Mouse (Mus musculus) limb, embryonic 12.5 days (tissue): ENCODE measurements around the gene Iqce. TPM values are rescaled to one million over a fixed set of nuclear protein-coding genes. Genes with fewer than 3 reads are reported as not detected.
A peak's percentile ranks its signal among the peaks of the same experiment; 100 is the strongest.

Source experiments
- ATAC-seq: fragments of 200-750 bp; cut with Nextera tagmentation; 2 replicates; pipeline ENCODE4 v1.8.0; 2017; ENCODE audit warnings: low read depth, moderate TSS enrichment; ENCODE audit not compliant: insufficient number of reproducible peaks, insufficient read depth, low FRiP score, low TSS enrichment
- H3K27ac ChIP-seq: fragments of 300-500 bp; sonication (generic); 2 replicates; pipeline ENCODE4 v1.5.1; 2016; ENCODE audit warnings: mild to moderate bottlenecking, moderate library complexity
- H3K27me3 ChIP-seq: fragments of 300-500 bp; sonication (generic); 2 replicates; pipeline ENCODE4 v1.6.1; 2016; ENCODE audit warnings: mild to moderate bottlenecking, moderate library complexity
- H3K36me3 ChIP-seq: fragments of 300-500 bp; sonication (generic); 2 replicates; pipeline ENCODE4 v1.6.1; 2016; ENCODE audit warnings: mild to moderate bottlenecking, moderate library complexity
- H3K4me1 ChIP-seq: fragments of 300-500 bp; sonication (generic); replicated peaks from 2 replicates; pipeline ENCODE4 v1.6.1; 2016
- H3K4me2 ChIP-seq: fragments of 300-500 bp; sonication (generic); 2 replicates; pipeline ENCODE4 v1.6.1; 2016; ENCODE audit warnings: mild to moderate bottlenecking, moderate library complexity
- H3K4me3 ChIP-seq: fragments of 300-500 bp; sonication (generic); replicated peaks from 2 replicates; pipeline ENCODE4 v1.5.1; 2016; ENCODE audit warnings: mild to moderate bottlenecking
- H3K9ac ChIP-seq: fragments of 300-500 bp; sonication (generic); replicated peaks from 2 replicates; pipeline ENCODE4 v1.6.1; 2016; ENCODE audit warnings: mild to moderate bottlenecking, moderate library complexity
- H3K9me3 ChIP-seq: fragments of 300-500 bp; sonication (generic); 2 replicates; pipeline ENCODE4 v1.6.1; 2016; ENCODE audit warnings: mild to moderate bottlenecking, moderate library complexity
- whole genome bisulfite sequencing: fragments of 180-500 bp; shearing (Covaris S2); methylation state at CpG from one replicate; pipeline ENCODE4 v1.1.7; 2016; 5-methylcytosine and 5-hydroxymethylcytosine counted together
- polyA plus RNA-seq: library from polyadenylated mRNA; unstranded; fragments of >200 nt; fragmentation: Nextera tagmentation; extraction: Ambion mirVana; gene quantifications from 2 replicates; pipeline ENCODE4 v1.2.1, GENCODE M21; 2016

Iqce gene
- polyA plus RNA-seq, 1 experiment from 2014 or later, result 26.0 TPM

- H3K9ac ChIP-seq, result no peak overlapping the region
- peaks cover 38% of the 10 kb centered on the region for H3K27me3 ChIP-seq
- ATAC-seq, result no peak
- peaks cover 8% of the 10 kb centered on the region; the same call in 1 of the 2 replicates for H3K9me3 ChIP-seq
- H3K27ac ChIP-seq, result no peak overlapping the region
- peaks cover 9% of the 10 kb centered on the region for H3K4me1 ChIP-seq
- H3K4me2 ChIP-seq, result no peak overlapping the region
- H3K36me3 ChIP-seq, result no peaks in the 10 kb centered on the region
- H3K4me3 ChIP-seq, result no peak overlapping the region
- WGBS, result 68% methylated on average over 4 of the region's 4 CpGs
Measured at GRCm38 (mm10) chr5:140732195-140732594, 30.0 kb upstream of the Iqce start.

GRCm38 (mm10) chr5:140731040-140731797 is 29.0 kb upstream of the Iqce start:
- Histone ChIP-seq H3K4me2 (no peak overlapping the region), H3K27me3 (peaks cover 28% of the 10 kb centered on the region), H3K9ac (no peak overlapping the region)

GRCm38 (mm10) chr5:140726946-140727740 is 25.0 kb upstream of the Iqce start:
- Histone ChIP-seq H3K4me1 (no peaks in the 10 kb centered on the region), H3K27ac (no peak overlapping the region), H3K4me3 (no peak overlapping the region), H3K9ac (no peak overlapping the region), H3K4me2 (no peak overlapping the region), H3K36me3 (no peaks in the 10 kb centered on the region), H3K9me3 (no peaks in the 10 kb centered on the region), H3K27me3 (no peaks in the 10 kb centered on the region)
- WGBS, result 79% methylated on average over 17 of the region's 17 CpGs
- ATAC-seq, result no peak

More at GRCm38 (mm10) chr5:140731040-140731797, 29.0 kb upstream of the Iqce start:
- Histone ChIP-seq H3K27ac (no peak overlapping the region), H3K36me3 (no peaks in the 10 kb centered on the region), H3K9me3 (peaks cover 4% of the 10 kb centered on the region; the same call in 1 of the 2 replicates), H3K4me1 (peaks cover 9% of the 10 kb centered on the region), H3K4me3 (no peak overlapping the region)
- ATAC-seq, result no peak
- 90% methylated on average over 11 of the region's 11 CpGs for WGBS

GRCm38 (mm10) chr5:140726062-140726839 is 24.1 kb upstream of the Iqce start:
- no peaks in the 10 kb centered on the region for H3K9me3 ChIP-seq
- no peak overlapping the region for H3K9ac ChIP-seq
- no peaks in the 10 kb centered on the region for H3K4me1 ChIP-seq

GRCm38 (mm10) chr5:140723822-140724221 is 21.6 kb upstream of the Iqce start, which contains the start of gene Amz1:
Amz1 (plus strand) TSS chr5:140724127.
- WGBS, result 82% methylated on average over 13 of the region's 13 CpGs
- Histone ChIP-seq H3K9me3 (no peaks in the 10 kb centered on the region), H3K27ac (no peak within 1 kb of the TSS), H3K4me1 (no peaks in the 10 kb centered on the region), H3K9ac (no peak within 1 kb of the TSS), H3K27me3 (no peaks in the 10 kb centered on the region), H3K4me3 (no peak within 1 kb of the TSS), H3K4me2 (no peak within 1 kb of the TSS), H3K36me3 (peaks cover 8% of the 10 kb centered on the region)
- ATAC-seq, result no peak

More at GRCm38 (mm10) chr5:140726062-140726839, 24.1 kb upstream of the Iqce start:
- Histone ChIP-seq H3K27me3 (no peaks in the 10 kb centered on the region), H3K4me3 (no peak overlapping the region), H3K4me2 (no peak overlapping the region), H3K27ac (no peak overlapping the region), H3K36me3 (no peaks in the 10 kb centered on the region)
- WGBS, result 83% methylated on average over 7 of the region's 7 CpGs
- ATAC-seq, result 0 out of 2 replicates have a peak, but pooled peaks have one; percentile 21

GRCm38 (mm10) chr5:140722121-140722520 is 19.9 kb upstream of the Iqce start:
- 85% methylated on average over 3 of the region's 3 CpGs for WGBS
- no peak overlapping the region for H3K4me2 ChIP-seq
- H3K4me1 ChIP-seq, result no peaks in the 10 kb centered on the region
- no peak overlapping the region for H3K9ac ChIP-seq
- no peak overlapping the region for H3K4me3 ChIP-seq
- no peak overlapping the region for H3K27ac ChIP-seq
- H3K27me3 ChIP-seq, result no peaks in the 10 kb centered on the region
- ATAC-seq, result no peak
- peaks cover 25% of the 10 kb centered on the region for H3K36me3 ChIP-seq
- no peaks in the 10 kb centered on the region for H3K9me3 ChIP-seq

- no peaks in the 10 kb centered on the region for H3K27me3 ChIP-seq
- no peak overlapping the region for H3K9ac ChIP-seq
- no peaks in the 10 kb centered on the region for H3K9me3 ChIP-seq
- H3K27ac ChIP-seq, result no peak overlapping the region
- H3K4me2 ChIP-seq, result no peak overlapping the region
- peaks cover 38% of the 10 kb centered on the region for H3K36me3 ChIP-seq
- 86% methylated on average over 7 of the region's 7 CpGs for WGBS
- no peak overlapping the region for H3K4me3 ChIP-seq
- ATAC-seq, result no peak
- H3K4me1 ChIP-seq, result no peaks in the 10 kb centered on the region
Measured at GRCm38 (mm10) chr5:140720773-140721172, 18.6 kb upstream of the Iqce start.

GRCm38 (mm10) chr5:140711040-140711439 is 8.9 kb upstream of the Iqce start:
- Histone ChIP-seq H3K36me3 (peaks cover 81% of the 10 kb centered on the region), H3K27ac (no peak overlapping the region), H3K9me3 (no peaks in the 10 kb centered on the region), H3K9ac (0 out of 2 replicates have a peak overlapping the region, but pooled peaks have one; percentile 42), H3K27me3 (no peaks in the 10 kb centered on the region), H3K4me2 (no peak overlapping the region), H3K4me3 (no peak overlapping the region), H3K4me1 (peaks cover 2% of the 10 kb centered on the region; the same call in 1 of the 2 replicates)
- ATAC-seq, result no peak
- WGBS, result 84% methylated on average over 5 of the region's 5 CpGs

GRCm38 (mm10) chr5:140710315-140710714 is 8.1 kb upstream of the Iqce start:
- Histone ChIP-seq H3K4me1 (peaks cover 9% of the 10 kb centered on the region; the same call in 1 of the 2 replicates), H3K36me3 (peaks cover 73% of the 10 kb centered on the region), H3K9ac (no peak overlapping the region), H3K4me2 (no peak overlapping the region), H3K4me3 (no peak overlapping the region), H3K9me3 (no peaks in the 10 kb centered on the region), H3K27me3 (no peaks in the 10 kb centered on the region), H3K27ac (no peak overlapping the region)
- no peak for ATAC-seq
- whole genome bisulfite sequencing, result 93% methylated on average over 6 of the region's 6 CpGs

GRCm38 (mm10) chr5:140705501-140706171 is 3.5 kb upstream of the Iqce start:
- Histone ChIP-seq H3K27ac (peak overlapping the region; percentile 77; the same call in 1 of the 2 replicates), H3K9me3 (no peaks in the 10 kb centered on the region), H3K27me3 (no peaks in the 10 kb centered on the region), H3K4me1 (peaks cover 28% of the 10 kb centered on the region), H3K9ac (peak overlapping the region; percentile 79), H3K36me3 (peaks cover 27% of the 10 kb centered on the region), H3K4me2 (peak overlapping the region; percentile 81), H3K4me3 (peak overlapping the region; percentile 60)
- ATAC-seq, result no peak
- 57% methylated on average over 7 of the region's 7 CpGs for WGBS
